Comparison of ENCODE assay signal across 9 mouse cellular contexts in genomic region chr10:87503946-87504345, GRCm38 (mm10). TPM values are rescaled to one million over a fixed set of nuclear protein-coding genes. Genes with fewer than 3 reads are reported as not detected.
DNase-seq lines count a peak whose midpoint lies in the region; ATAC-seq and TF ChIP-seq lines count a peak whose summit lies in the region.
"Had no signal": no experiment of that assay in that cellular context is flagged by ENCODE, and none has a peak within 500 bp of the region (broad histone marks: within the 10 kb centered on the region; RNA-seq: fewer than 3 reads in every experiment).

No protein-coding gene starts in this region.

- 4% methylated on average over 10 of the region's 10 CpGs for WGBS in embryonic facial prominence, embryonic 10.5 days
- WGBS in hindbrain, embryonic 14.5 days, result 3% methylated on average over 10 of the region's 10 CpGs

- peak; percentile 38; the same call in 1 of the 2 replicates for ATAC-seq in hindbrain, embryonic 14.5 days (ENCODE audit: low FRiP score)

- H3K36me3 ChIP-seq in testis, adult 2 months (ENCODE audit: control insufficient read depth, insufficient read depth, low read length), result no peaks in the 10 kb centered on the region
- no peaks in the 10 kb centered on the region for H3K36me3 ChIP-seq in embryonic facial prominence, embryonic 10.5 days (replicated peaks)
- H3K36me3 ChIP-seq in hindbrain, embryonic 14.5 days (replicated peaks; ENCODE audit: control insufficient read depth, insufficient read depth), result no peaks in the 10 kb centered on the region

- no peaks in the 10 kb centered on the region for H3K27me3 ChIP-seq in testis, adult 2 months (ENCODE audit: control insufficient read depth, insufficient read depth, low read length)
- peaks cover 65% of the 10 kb centered on the region for H3K27me3 ChIP-seq in embryonic facial prominence, embryonic 10.5 days (replicated peaks; ENCODE audit: low read depth, poor library complexity, severe bottlenecking)
- peaks cover 11% of the 10 kb centered on the region; the same call in 1 of the 2 replicates for H3K27me3 ChIP-seq in hindbrain, embryonic 14.5 days (ENCODE audit: control insufficient read depth, insufficient read depth, low read length)

- no peak for TF ChIP-seq POLR2A in testis, adult 2 months (IDR thresholded peaks at IDR 0.05; ENCODE audit: control insufficient read depth, low read depth, low read length)

- H3K9me3 ChIP-seq in embryonic facial prominence, embryonic 10.5 days, result no peaks in the 10 kb centered on the region
- H3K9me3 ChIP-seq in hindbrain, embryonic 14.5 days (ENCODE audit: control insufficient read depth, low read length), result no peaks in the 10 kb centered on the region

- no peak overlapping the region for H3K27ac ChIP-seq in testis, adult 2 months (ENCODE audit: control insufficient read depth, insufficient read depth, low read depth, low read length)
- H3K27ac ChIP-seq in embryonic facial prominence, embryonic 10.5 days (replicated peaks), result no peak overlapping the region
- no peak overlapping the region for H3K27ac ChIP-seq in hindbrain, embryonic 14.5 days

- peak; percentile 33 to 86 for DNase-seq in adrenal gland, adult (ENCODE audit: inconsistent age in 2 of 2, low spot score in 1 of 2)
- DNase-seq in adrenal gland, postnatal 4 days (ENCODE audit: low spot score in 2 of 2), result no peak
- DNase-seq in testis, postnatal 14 days (ENCODE audit: low spot score), result no peak
- peak; percentile 63 for DNase-seq in embryonic facial prominence, embryonic 10.5 days (ENCODE audit: low spot score)
- DNase-seq in hindbrain, embryonic 14.5 days (ENCODE audit: low spot score), result peak; percentile 82
- peak; percentile 60 for DNase-seq in lung, postnatal 10 days
- peak; percentile 73 to 76 for DNase-seq in right cerebral cortex, adult 2 months (ENCODE audit: low spot score in 2 of 2)

- TF ChIP-seq CTCF in testis, adult 2 months (IDR thresholded peaks at IDR 0.05; ENCODE audit: control insufficient read depth, insufficient read depth, insufficient replicate concordance, low read depth, low read length), result peak; percentile 30; the same call in 1 of the 2 replicates

- no peaks in the 10 kb centered on the region for H3K4me1 ChIP-seq in testis, adult 2 months (ENCODE audit: control insufficient read depth, insufficient read depth, low read length)
- peaks cover 12% of the 10 kb centered on the region for H3K4me1 ChIP-seq in embryonic facial prominence, embryonic 10.5 days
- no peaks in the 10 kb centered on the region; the same call in 1 of the 2 replicates for H3K4me1 ChIP-seq in hindbrain, embryonic 14.5 days (replicated peaks; ENCODE audit: control insufficient read depth, insufficient read depth, low read length)

- H3K4me2 ChIP-seq in hindbrain, embryonic 14.5 days (replicated peaks), result peak overlapping the region; percentile 14

- H3K4me3 ChIP-seq in testis, adult 2 months (ENCODE audit: control insufficient read depth, low read depth, low read length), result no peak overlapping the region
- no peak overlapping the region for H3K4me3 ChIP-seq in embryonic facial prominence, embryonic 10.5 days
- no peak overlapping the region for H3K4me3 ChIP-seq in hindbrain, embryonic 14.5 days (replicated peaks; ENCODE audit: low read length)

- H3K9ac ChIP-seq in hindbrain, embryonic 14.5 days, result no peak overlapping the region

RNA-seq across cellular contexts. Expression of gene Ascl1, which starts 10.5 kb away (rescaled TPM):
- total RNA-seq in adrenal gland, postnatal 4 days (2021), result 1 to 10 TPM; 4.2 to 4.4 TPM
- 0.04 TPM in 1 of 2 replicates, not detected in the other for polyA plus RNA-seq in testis, adult 2 months (2012; rRNA removed)
- polyA plus RNA-seq in embryonic facial prominence, embryonic 10.5 days (2016; fragmentation: Nextera tagmentation; extraction: Ambion mirVana), result 4.8 and 5.7 TPM in 2 replicates
- polyA plus RNA-seq in hindbrain, embryonic 14.5 days (2014; fragmentation: Nextera tagmentation; extraction: Ambion mirVana), result 9.3 and 13.5 TPM in 2 replicates
- polyA plus RNA-seq: C2C12 had no signal

RNA-seq across cellular contexts. Expression of gene Pah, which starts 17.6 kb away (rescaled TPM):
- 10 to 100 TPM; 16.3 to 20.3 TPM for total RNA-seq in adrenal gland, postnatal 4 days (2021)
- 0.20 TPM in 1 of 2 replicates, not detected in the other for polyA plus RNA-seq in testis, adult 2 months (2012; rRNA removed)
- not detected in 2 replicates for polyA plus RNA-seq in embryonic facial prominence, embryonic 10.5 days (2016; fragmentation: Nextera tagmentation; extraction: Ambion mirVana)
- polyA plus RNA-seq in hindbrain, embryonic 14.5 days (2014; fragmentation: Nextera tagmentation; extraction: Ambion mirVana), result 0.12 and 0.29 TPM in 2 replicates
- polyA plus RNA-seq: C2C12 had no signal

Comparison
In these comparisons a context has a peak if more than half of its experiments do, and no peak if none do; other contexts are left out.
1. DNase-seq: peak in adrenal gland, adult (2 of 2), embryonic facial prominence, embryonic 10.5 days (single experiment), hindbrain, embryonic 14.5 days (single experiment), lung, postnatal 10 days (single experiment) and right cerebral cortex, adult 2 months (2 of 2); none in adrenal gland, postnatal 4 days (0 of 2) and testis, postnatal 14 days (single experiment).